Mouse (Mus musculus) thymus, adult 18-20 months (tissue): ENCODE results near the gene Irak2.
"Not testable (repeated sequence)": the region's sequence is repeated elsewhere in the genome, so short reads cannot be mapped to it uniquely, and the experiment has no call there.

Experiments used
- DNase-seq, 2 experiments: peaks; one replicate each; pipeline ENCODE4 v3.0.0; 2022; ENCODE audit warnings: mixed read lengths in 2 of 2

Gene Irak2

GRCm38 (mm10) chr6:113697222-113698205 lies 59.2 kb downstream of the Irak2 start:
- peak; percentile 35 to 42 for DNase-seq

GRCm38 (mm10) chr6:113712718-113713117 lies 74.5 kb downstream of the Irak2 start:
- no peak for DNase-seq

DNA sequence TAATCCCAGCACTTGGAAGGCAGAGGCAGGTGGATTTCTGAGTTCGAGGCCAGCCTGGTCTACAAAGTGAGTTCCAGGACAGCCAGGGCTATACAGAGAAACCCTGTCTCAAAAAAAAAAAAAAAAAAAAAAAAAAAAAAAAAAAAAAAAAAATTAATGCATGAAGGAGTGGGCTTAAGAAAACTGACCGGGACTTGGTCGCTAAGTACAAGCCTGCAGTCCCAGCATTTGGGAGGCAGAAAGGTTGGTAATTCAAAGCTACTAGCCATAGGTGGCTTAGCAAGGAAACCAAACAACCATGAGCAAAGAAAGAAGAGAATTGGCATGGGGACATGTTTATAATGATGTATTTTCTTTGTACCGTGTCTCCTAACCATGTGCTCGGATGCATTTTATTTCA lies 75.1 kb downstream of the Irak2 start:
- not testable (repeated sequence) for DNase-seq

DNA sequence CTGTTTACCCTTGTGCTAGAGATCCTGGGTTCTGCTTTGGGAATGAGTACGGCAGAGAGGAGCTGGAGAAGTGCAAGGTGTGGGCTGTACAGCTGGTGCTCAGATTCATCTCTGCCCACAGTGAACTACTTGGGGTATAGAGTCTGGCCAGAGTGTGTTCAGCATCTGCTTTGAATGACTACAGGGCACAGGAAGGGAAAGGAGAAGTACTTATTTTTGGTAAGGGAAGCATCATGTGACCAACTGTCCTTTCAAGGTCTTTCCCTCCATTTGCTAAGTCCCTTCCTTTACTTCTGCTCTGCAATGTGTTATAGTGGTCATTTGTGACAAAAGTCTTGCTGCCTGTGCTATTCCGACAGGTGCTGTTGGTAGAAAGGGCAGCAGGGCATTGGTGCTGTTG lies 76.0 kb downstream of the Irak2 start:
- DNase-seq = no peak

DNA sequence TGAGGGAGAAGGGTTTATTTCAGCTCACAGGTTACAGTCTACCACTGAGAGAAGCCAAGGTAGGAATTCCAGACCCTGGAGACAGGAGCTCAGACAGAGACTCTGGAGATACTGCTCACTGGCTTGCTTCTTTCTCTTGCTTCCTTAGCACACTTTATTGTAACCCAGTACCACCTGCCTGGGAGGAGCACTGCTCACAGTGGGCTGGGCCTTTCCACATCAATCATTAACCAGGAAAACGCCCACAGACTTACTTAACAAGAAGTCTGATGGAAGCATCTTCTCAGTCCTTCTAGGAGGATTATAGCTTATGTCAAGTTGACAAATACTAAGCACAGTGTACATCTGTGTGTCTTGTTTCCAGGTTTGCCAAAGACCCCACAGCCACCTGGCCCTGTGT lies 76.5 kb downstream of the Irak2 start:
- no peak for DNase-seq

DNA sequence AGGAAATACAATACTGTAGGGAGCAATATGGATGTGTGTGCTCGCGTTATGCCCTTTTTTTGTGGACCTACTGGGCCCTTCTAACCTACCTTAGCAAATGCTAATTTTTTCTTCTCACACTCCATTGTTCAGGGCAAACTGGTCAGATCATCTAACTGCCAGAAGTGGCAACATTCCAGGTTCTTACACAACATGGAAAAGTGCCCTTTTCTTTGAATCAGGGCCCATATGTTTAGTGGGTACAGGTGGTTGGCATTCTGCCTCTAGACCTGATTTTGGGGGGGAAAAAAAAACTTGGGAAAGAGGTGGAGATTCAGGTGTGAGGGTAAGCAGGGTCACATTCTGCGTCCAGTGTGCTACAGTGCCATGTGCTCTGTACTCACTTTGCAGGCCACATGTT lies 79.3 kb downstream of the Irak2 start:
- DNase-seq = no peak

DNA sequence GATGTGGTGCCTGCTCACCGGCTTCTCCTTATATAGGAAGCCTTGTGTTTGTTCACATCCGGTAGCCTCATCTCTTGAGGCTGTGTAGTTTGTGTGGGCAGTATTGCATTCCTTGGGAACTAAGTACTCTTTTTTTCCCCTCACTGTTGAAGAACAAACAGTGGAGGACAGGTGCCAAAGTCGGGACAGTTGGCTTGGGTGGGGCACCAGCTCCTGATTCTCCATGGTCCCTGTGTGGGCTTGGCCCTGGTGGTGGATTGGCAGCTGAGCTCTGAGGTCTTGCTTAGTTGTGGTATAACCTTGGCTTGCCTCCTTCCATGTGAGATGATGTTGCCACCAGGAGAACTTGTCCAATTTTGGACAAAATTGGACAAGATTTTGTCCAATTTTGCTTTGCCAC lies 81.6 kb downstream of the Irak2 start, which contains the start of gene Ghrl:
Gene Ghrl, minus strand, starts transcription at position 3 of the 400 bp plus-strand sequence.
- no peak for DNase-seq

GRCm38 (mm10) chr6:113721061-113721460 lies 82.8 kb downstream of the Irak2 start:
- DNase-seq = no peak

DNA sequence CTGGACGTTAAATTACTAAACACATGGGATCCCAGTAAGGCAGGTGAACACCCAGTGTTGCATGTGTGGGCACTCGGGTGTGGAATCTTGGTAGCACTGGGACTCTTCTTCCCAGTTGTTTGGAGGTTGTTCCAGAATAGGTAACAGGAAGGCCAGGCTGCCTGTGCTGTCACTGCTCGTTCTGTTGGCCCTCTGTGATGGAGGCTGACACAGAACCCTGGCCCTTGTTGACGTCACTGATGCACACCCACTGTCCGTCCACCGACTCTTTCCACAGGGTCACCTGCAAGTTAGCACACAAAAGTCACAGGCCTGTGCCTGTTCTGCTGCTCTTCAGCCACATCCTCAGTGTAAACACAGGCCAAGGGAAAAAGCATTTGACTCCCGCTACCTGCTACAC lies 89.9 kb downstream of the Irak2 start:
- DNase-seq = no peak

DNA sequence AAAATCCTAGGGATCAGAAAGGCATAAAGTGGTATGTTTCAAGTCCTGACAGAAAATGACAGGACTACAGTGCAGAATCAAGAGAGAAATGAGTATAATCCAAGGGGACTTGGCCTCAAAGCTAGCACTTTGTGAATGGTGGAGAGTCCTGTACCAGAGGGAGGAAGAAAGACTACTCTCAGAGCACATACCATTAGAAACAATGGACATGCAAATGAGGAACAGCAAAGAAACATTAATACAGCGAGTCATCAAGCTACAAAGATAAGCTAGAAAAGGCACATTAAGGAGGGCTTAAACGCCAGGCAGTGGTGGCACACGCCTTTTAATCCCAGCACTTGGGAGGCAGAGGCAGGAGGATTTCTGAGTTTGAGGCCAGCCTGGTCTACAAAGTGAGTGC lies 93.0 kb downstream of the Irak2 start:
- no peak for DNase-seq

DNA sequence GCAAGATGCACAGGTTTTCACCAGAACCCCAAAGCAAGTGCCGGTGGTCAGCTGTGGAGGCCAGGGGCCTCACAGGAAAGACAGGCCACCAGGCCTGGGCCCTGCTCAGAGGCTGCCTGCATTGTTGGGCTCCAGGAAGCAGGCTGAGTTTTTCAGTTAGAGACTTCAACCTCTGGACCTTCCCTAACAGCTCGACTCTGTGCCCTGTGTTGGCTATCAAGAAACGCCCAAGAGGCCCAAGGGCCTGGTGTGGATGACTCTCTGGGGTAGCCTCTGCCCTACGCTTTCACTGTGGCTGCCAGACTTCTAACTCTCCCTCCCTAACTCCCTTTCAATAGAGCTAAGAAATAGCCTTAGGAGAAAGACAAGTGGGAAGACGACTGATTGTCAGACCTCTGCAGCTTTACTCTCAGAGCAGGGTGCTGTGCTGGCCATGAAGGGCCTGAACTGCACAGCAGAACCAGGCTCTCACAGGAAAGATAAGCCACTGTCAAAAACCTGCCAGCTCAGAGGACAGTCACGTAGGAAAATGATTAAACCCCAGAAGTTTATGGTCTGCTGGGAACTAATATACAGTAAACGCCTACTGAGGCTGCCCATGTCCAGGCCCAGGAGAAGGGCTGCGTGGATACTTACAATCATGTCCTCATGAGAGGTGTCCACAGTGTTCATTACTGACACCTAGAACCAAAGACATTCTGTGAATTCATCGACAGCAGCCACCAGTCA lies 99.2 kb downstream of the Irak2 start:
- DNase-seq = no peak

DNA sequence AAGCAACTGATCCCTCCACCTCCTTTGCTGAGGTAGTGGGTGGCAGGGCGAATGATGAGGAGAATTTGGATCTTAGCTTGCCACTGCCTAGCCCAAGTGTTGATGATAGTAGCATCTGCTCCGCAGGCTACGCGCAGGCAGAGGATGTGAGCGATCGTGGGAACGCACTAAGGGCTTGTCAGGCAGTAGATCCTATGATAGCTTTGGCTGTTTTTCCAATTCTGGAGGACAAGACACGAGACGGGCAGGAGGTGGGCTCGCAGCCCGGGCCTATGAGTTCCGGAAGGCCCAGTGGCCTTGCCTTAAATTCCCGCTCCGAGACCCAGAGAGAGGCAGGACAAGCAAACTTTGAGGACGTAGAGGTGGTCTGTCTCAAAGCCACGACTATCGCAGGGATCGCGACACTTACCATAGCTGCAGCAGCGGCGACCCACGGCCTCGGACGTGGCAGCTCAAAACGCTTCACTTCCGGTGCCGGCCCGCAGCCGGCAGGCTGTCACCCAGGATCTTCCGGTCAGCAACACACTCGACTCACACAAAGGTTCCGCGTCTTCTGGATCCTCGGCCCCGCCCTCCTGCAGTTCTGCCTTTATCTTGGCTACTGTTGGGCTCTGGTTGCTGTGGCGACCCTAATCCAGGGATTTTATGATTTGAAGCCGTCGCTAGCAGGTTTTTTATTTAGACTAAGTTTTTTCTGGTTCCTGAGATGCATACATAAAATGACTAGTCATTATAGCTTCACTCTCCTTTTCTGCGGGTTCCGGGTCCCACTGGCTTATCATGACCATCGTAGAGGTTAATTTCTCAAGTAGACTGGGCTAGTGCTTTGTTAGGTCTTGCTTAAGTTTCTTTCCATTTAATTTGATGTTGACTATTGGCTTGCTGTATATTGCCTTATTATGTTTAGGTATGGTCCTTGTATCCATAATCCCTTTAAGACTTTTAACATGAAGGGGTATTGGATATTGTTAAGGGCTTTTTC lies 102.3 kb downstream of the Irak2 start, which contains the start of gene Sec13:
Gene Sec13, minus strand, starts transcription at position 508 of the 982 bp plus-strand sequence.
- DNase-seq = peak; percentile 63 to 68

DNA sequence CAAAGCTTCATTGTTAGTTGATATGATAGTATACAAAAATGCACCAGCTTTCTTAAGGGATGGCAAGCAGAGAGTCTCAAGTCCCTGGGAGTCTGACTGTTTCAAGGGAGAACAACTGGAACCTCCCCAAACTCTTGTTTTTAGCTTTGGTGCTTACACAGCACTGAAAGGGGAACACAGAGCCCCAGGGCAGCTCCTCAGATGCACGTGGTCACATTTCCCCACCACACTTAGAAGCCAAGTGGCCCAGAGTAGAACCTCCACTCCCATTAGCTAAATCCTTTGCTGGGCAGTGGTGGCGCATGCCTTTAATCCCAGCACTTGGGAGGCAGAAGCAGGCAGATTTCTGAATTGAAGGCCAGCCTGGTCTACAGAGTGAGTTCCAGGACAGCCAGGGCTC lies 103.2 kb downstream of the Irak2 start:
- no peak for DNase-seq

DNA sequence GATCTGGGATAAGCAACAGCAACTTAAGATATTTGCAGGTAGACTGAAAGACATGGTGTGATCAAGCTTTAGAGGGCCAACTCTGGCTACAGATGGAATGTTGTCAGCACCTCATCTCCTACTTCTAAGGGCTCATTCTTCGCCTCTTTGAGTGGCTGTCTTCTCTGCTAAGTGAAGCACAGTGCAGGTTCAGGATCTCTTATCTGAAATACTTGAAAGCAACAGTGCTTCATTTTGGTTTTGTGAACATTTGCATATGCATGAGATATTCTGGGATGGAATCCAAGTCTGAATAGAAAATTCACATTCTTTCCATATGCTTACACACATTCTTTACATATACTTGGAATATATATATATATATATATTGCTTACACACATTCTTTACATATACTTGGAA lies 104.1 kb downstream of the Irak2 start:
- DNase-seq = no peak

DNA sequence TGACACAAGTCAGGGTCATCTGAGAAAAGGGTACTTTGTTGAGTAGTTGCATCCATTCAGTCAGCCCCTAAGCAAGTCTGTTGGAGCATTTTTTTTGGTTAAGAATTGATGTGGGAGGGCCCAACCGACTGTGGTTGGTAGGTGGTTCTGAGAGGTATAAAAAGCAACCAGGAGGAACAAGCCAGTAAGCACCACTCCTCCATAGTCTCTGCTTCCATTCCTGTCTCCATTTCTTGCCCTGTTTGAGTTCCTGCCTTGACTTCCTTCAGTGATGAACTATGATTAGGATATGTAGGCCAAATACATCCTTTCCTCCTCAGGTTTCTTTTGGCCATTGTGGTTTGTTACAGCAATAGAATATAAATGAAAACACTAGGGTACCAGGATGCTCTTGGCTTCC lies 104.8 kb downstream of the Irak2 start:
- no peak for DNase-seq
